Mouse (Mus musculus) macrophage (primary cell): ENCODE results near the gene Stradb. TPM values are rescaled to one million over a fixed set of nuclear protein-coding genes. Genes with fewer than 3 reads are reported as not detected.
"Not testable (repeated sequence)": the region's sequence is repeated elsewhere in the genome, so short reads cannot be mapped to it uniquely, and the experiment has no call there.

Experiments
- H3K27ac ChIP-seq: fragments of 350-480 bp; formaldehyde crosslinking; 2 replicates; pipeline ENCODE4 v1.9.0; 2021
- H3K36me3 ChIP-seq: fragments of 350-480 bp; formaldehyde crosslinking; 2 replicates; pipeline ENCODE4 v1.9.0; 2021; ENCODE audit errors: inconsistent target
- H3K4me3 ChIP-seq: fragments of 350-480 bp; formaldehyde crosslinking; 2 replicates; pipeline ENCODE4 v1.9.0; 2021; ENCODE audit errors: inconsistent target
- H3K79me2 ChIP-seq: fragments of 350-480 bp; formaldehyde crosslinking; 2 replicates; pipeline ENCODE4 v1.9.0; 2021; ENCODE audit errors: inconsistent target
- WGBS: methylation state at CpG from one replicate; pipeline ENCODE4 v1.1.7; 2026; ENCODE audit warnings: inconsistent platforms; ENCODE audit not compliant: missing documents; 5-methylcytosine and 5-hydroxymethylcytosine counted together
- polyA plus RNA-seq: library from polyadenylated mRNA; stranded (reverse); fragments of 250-400 nt; gene quantifications from 3 replicates; pipeline ENCODE4 v1.2.4, GENCODE M21; 2018; ENCODE audit warnings: inconsistent platforms

Gene Stradb
- polyA plus RNA-seq, 1 experiment from 2014 or later, result 14.5 TPM

DNA sequence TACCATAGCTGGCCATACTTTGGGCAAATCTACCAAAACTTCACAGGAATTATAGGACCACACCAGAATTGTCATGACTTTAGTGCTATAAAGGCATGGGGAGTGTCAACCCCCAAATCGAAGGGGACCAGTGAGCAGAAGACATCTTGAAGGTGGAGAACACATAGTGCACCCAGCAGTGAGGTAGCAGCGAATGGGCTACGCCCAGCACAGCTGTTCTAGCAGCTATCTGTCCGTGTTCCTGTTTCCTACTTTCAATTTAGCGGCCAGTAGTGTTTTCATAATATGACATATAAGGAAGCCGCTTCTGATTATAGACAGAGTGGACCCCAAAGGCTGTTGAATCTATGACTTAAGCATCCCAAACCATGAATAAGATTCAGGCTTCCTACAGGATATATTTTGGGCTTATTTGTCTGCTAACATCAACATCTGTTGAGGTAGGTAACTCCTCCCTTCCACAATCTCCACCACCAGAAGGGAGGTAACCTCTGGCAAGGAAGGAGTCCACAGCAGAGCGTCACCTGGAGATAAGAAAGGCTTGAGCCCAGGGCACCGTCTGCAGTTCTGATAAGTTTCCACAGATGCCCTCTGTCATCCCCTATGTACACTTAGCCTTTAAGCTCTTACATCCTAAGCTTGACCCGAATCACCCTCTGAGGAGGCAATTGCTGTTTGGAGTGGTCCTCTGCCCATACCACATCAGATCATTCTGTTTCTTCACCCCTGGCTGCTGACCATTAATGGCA, 19.5 kb upstream of the Stradb start:
- 20% methylated on average over 9 of the region's 9 CpGs for WGBS
- Histone ChIP-seq H3K4me3 (peak overlapping the region; percentile 1; the same call in 1 of the 2 replicates), H3K79me2 (peaks cover 99% of the 10 kb centered on the region), H3K27ac (peak overlapping the region; percentile 15; the same call in 1 of the 2 replicates), H3K36me3 (no peaks in the 10 kb centered on the region)

GRCm38 (mm10) chr1:58954578-58955410, 18.5 kb upstream of the Stradb start:
- Histone ChIP-seq H3K36me3 (no peaks in the 10 kb centered on the region), H3K27ac (no peak overlapping the region), H3K4me3 (no peak overlapping the region), H3K79me2 (peaks cover 99% of the 10 kb centered on the region)
- WGBS, result 81% methylated on average over 8 of the region's 8 CpGs

- Histone ChIP-seq H3K27ac (no peak overlapping the region), H3K4me3 (no peak overlapping the region), H3K79me2 (peaks cover 99% of the 10 kb centered on the region), H3K36me3 (no peaks in the 10 kb centered on the region)
- WGBS, result 91% methylated on average over 3 of the region's 3 CpGs
Measured at GRCm38 (mm10) chr1:58955716-58956115, 17.6 kb upstream of the Stradb start.

GRCm38 (mm10) chr1:58956229-58956628, 17.1 kb upstream of the Stradb start:
- Histone ChIP-seq H3K27ac (no peak overlapping the region), H3K4me3 (no peak overlapping the region), H3K36me3 (no peaks in the 10 kb centered on the region), H3K79me2 (peaks cover 99% of the 10 kb centered on the region)
- WGBS, result 9% methylated on average over 9 of the region's 9 CpGs

GRCm38 (mm10) chr1:58957931-58958330, 15.4 kb upstream of the Stradb start:
- Histone ChIP-seq H3K79me2 (peaks cover 99% of the 10 kb centered on the region), H3K36me3 (no peaks in the 10 kb centered on the region), H3K4me3 (no peak overlapping the region), H3K27ac (no peak overlapping the region)
- 86% methylated on average over 2 of the region's 2 CpGs for WGBS

DNA sequence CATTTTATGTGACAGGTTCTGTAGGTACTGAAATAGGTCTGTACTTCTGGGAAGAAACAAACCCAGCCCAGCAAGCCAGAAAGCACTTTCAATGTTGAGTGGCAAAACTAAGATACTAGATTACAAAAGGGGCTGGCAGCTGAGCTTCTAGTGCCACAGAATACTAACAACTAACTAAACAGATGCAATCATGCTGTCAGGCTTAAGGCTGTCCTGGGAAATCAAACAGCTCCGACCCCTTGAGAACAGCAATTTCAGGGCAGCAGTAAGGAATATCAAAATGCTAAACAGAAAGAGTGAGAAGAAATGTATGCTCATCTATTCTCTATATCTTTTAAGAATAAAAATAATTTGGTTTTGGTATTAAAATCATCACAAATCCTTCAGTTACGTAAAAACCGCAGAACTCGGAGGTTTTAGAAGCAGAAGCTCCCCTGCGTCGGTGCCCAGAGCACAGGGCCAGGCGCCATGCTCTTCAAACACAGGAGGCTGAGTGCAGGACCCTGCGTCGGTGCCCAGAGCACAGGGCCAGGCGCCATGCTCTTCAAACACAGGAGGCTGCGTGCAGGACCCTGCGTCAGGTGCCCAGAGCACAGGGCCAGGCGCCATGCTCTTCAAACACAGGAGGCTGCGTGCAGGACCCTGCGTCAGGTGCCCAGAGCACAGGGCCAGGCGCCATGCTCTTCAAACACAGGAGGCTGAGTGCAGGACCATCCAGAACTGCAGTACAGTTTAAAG, 14.4 kb upstream of the Stradb start:
- WGBS, result 73% methylated on average over 7 of the region's 16 CpGs
- H3K4me3 ChIP-seq, H3K27ac ChIP-seq: not testable (repeated sequence)

GRCm38 (mm10) chr1:58959682-58960081, 13.6 kb upstream of the Stradb start:
- no peak overlapping the region for H3K27ac ChIP-seq
- no peak overlapping the region for H3K4me3 ChIP-seq
- H3K79me2 ChIP-seq, result peaks cover 100% of the 10 kb centered on the region
- no peaks in the 10 kb centered on the region for H3K36me3 ChIP-seq
- 78% methylated on average over 2 of the region's 2 CpGs for WGBS

More for the DNA sequence above, 14.4 kb upstream of the Stradb start:
- H3K79me2 ChIP-seq, result peaks cover 100% of the 10 kb centered on the region
- not testable (repeated sequence) for H3K36me3 ChIP-seq

GRCm38 (mm10) chr1:58961152-58961893, 12.0 kb upstream of the Stradb start:
- H3K27ac ChIP-seq, result no peak overlapping the region
- H3K4me3 ChIP-seq, result no peak overlapping the region

DNA sequence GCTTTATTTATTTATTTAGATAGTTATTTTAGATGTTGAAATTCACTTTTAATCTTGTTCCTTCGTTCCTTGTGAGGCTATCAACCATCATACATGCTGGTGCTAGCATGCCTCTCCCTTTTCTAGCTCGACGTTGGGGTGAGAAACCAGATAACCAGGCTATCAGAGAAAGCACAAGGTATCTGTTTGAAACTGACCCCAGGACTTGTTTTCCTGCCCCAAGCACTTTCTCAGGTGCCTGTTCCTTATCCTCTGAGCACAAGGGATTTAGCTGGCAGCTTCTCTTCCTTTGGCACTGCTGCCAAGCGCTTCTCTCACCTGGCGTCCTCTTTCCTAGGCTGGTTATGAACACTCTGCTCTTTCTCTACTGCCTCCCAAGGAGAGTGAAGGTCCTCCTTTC, 10.9 kb upstream of the Stradb start:
- WGBS, result 91% methylated on average over 5 of the region's 5 CpGs
- peaks cover 100% of the 10 kb centered on the region for H3K79me2 ChIP-seq
- no peak overlapping the region for H3K27ac ChIP-seq
- H3K36me3 ChIP-seq, result no peaks in the 10 kb centered on the region
- no peak overlapping the region for H3K4me3 ChIP-seq

More at GRCm38 (mm10) chr1:58961152-58961893, 12.0 kb upstream of the Stradb start:
- 75% methylated on average over 12 of the region's 12 CpGs for WGBS
- H3K36me3 ChIP-seq, result no peaks in the 10 kb centered on the region
- H3K79me2 ChIP-seq, result peaks cover 100% of the 10 kb centered on the region

DNA sequence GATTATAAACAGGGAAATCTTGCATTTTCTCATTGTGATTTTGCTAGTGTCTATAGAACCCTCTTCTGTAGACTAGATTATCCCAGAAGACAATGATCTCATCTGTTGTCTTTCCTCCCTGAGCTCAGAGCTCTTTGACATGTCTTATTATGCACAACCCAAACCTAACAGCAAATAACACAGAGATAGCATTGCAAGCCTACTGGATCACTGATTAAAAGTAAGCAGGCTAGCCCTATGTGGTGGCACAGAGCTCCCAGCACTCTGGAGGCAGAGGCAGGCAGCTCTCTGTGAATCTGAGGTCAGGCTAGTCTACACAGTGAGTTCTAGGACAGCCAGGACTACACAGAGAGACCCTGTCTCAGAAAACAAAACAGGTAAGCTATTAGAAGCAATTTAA, 10.5 kb upstream of the Stradb start:
- Histone ChIP-seq H3K4me3 (no peak overlapping the region), H3K27ac (no peak overlapping the region), H3K79me2 (peaks cover 100% of the 10 kb centered on the region), H3K36me3 (no peaks in the 10 kb centered on the region)

- H3K4me3 ChIP-seq, result no peak overlapping the region
- no peaks in the 10 kb centered on the region for H3K36me3 ChIP-seq
- H3K79me2 ChIP-seq, result peaks cover 100% of the 10 kb centered on the region
- 27% methylated on average over 4 of the region's 4 CpGs for whole genome bisulfite sequencing
- no peak overlapping the region for H3K27ac ChIP-seq
Measured at GRCm38 (mm10) chr1:58967534-58967933, 5.8 kb upstream of the Stradb start.

DNA sequence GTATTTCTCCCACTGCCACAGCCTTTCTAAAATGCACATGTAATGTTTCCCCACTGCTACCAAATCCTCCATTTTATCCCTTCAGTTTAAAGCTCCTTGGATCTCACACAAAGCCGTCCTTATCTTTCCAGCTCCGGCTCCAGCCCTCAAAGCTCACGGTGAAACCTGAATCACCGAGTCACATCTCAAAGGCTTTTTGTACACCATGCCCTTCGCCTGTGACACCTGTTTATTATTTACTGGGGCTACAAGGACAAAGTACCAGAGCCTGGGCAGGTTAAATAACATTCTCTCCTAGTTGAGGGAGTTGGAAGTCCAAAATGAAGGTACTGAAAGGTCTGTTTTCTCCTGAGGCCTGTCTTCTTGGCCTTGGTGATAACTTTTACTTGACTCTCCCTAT, 3.3 kb upstream of the Stradb start:
- no peak overlapping the region for H3K4me3 ChIP-seq
- no peak overlapping the region for H3K27ac ChIP-seq
- peaks cover 81% of the 10 kb centered on the region for H3K79me2 ChIP-seq
- no peaks in the 10 kb centered on the region for H3K36me3 ChIP-seq
- 88% methylated on average over 5 of the region's 5 CpGs for WGBS

- Histone ChIP-seq H3K4me3 (no peak overlapping the region), H3K79me2 (peaks cover 71% of the 10 kb centered on the region), H3K36me3 (no peaks in the 10 kb centered on the region), H3K27ac (no peak overlapping the region)
- WGBS, result 90% methylated on average over 6 of the region's 6 CpGs
Measured at GRCm38 (mm10) chr1:58971097-58971496, 2.2 kb upstream of the Stradb start.

- Histone ChIP-seq H3K36me3 (no peaks in the 10 kb centered on the region), H3K79me2 (peaks cover 53% of the 10 kb centered on the region), H3K4me3 (peak overlapping the region; percentile 96), H3K27ac (peak overlapping the region; percentile 58)
- WGBS, result 2% methylated on average over 28 of the region's 28 CpGs
Measured at GRCm38 (mm10) chr1:58972851-58973365, 414 bp upstream of the Stradb start.
